Mouse (Mus musculus) heart, adult 2 months (tissue): Measurements from ENCODE around the gene Slc38a7. TPM values are rescaled to one million over a fixed set of nuclear protein-coding genes. Genes with fewer than 3 reads are reported as not detected.
"Not testable (repeated sequence)": the region's sequence is repeated elsewhere in the genome, so short reads cannot be mapped to it uniquely, and the experiment has no call there.

Experiments used
- DNase-seq, 2 experiments: peaks; one replicate each; pipeline ENCODE4 v3.0.0; 2021
- H3K27ac ChIP-seq: fragments of 200-600 bp; 2 replicates; pipeline ENCODE4 v1.8.1; 2022
- H3K27me3 ChIP-seq: fragments of 200-500 bp; 2 replicates; pipeline ENCODE4 v1.6.1; 2012; ENCODE audit warnings: mild to moderate bottlenecking, low read length, inconsistent platforms, mixed read lengths; ENCODE audit not compliant: control insufficient read depth, insufficient read depth
- H3K36me3 ChIP-seq: fragments of 200-500 bp; 2 replicates; pipeline ENCODE4 v1.6.1; 2012; ENCODE audit warnings: low read length, inconsistent platforms; ENCODE audit not compliant: control insufficient read depth, insufficient read depth
- H3K4me1 ChIP-seq: fragments of 200-500 bp; 2 replicates; pipeline ENCODE4 v1.6.1; 2011; ENCODE audit warnings: low read length; ENCODE audit not compliant: control insufficient read depth, insufficient read depth
- H3K4me3 ChIP-seq: fragments of 200-600 bp; 2 replicates; pipeline ENCODE4 v1.8.1; 2022
- H3K79me2 ChIP-seq: fragments of 200-500 bp; replicated peaks from 2 replicates; pipeline ENCODE4 v1.6.1; 2012; ENCODE audit warnings: mild to moderate bottlenecking, inconsistent platforms, low read length, moderate library complexity, mixed read lengths; ENCODE audit not compliant: control insufficient read depth, insufficient read depth
- H3K9ac ChIP-seq: fragments of 200-500 bp; 2 replicates; pipeline ENCODE4 v1.6.1; 2012; ENCODE audit warnings: low read depth, mild to moderate bottlenecking, control low read depth, inconsistent platforms, low read length, mixed read lengths
- CTCF ChIP-seq: fragments of 200-600 bp; IDR thresholded peaks from 2 replicates; pipeline ENCODE4 v1.8.1; 2022; ENCODE audit warnings: antibody characterized with exemption, mild to moderate bottlenecking, moderate library complexity
- EP300 ChIP-seq: fragments of 200-500 bp; IDR thresholded peaks from 2 replicates; pipeline ENCODE4 v1.6.1; 2011; ENCODE audit warnings: low read depth, low read length, control low read depth; ENCODE audit not compliant: insufficient read depth
- POLR2A ChIP-seq: fragments of 200-500 bp; IDR thresholded peaks from 2 replicates; pipeline ENCODE4 v1.6.1; 2011; ENCODE audit warnings: mild to moderate bottlenecking, low read depth, low read length, control low read depth; ENCODE audit not compliant: insufficient read depth
- WGBS: fragments of 180-500 bp; shearing (Covaris S2); methylation state at CpG from one replicate; pipeline ENCODE4 v1.1.7; 2018; 5-methylcytosine and 5-hydroxymethylcytosine counted together
- intact Hi-C: fragments of 180-260 bp; cut with DNase I; formaldehyde crosslinking; loops from one replicate; pipeline ENCODE4 v1.15.1; 2025
- polyA plus RNA-seq: library from polyadenylated mRNA; depleted of rRNA; stranded (reverse); fragments of >200 nt; gene quantifications from 2 replicates; pipeline ENCODE4 v1.2.3, GENCODE M21; 2012
- total RNA-seq, 2 experiments: library from RNA; stranded (reverse); gene quantifications; 2 replicates each; pipeline ENCODE4 v1.2.3; 2021

Slc38a7 gene
- total and polyA plus RNA-seq, 3 experiments, result 10.6 to 17.0 (median 10.8) TPM

DNA sequence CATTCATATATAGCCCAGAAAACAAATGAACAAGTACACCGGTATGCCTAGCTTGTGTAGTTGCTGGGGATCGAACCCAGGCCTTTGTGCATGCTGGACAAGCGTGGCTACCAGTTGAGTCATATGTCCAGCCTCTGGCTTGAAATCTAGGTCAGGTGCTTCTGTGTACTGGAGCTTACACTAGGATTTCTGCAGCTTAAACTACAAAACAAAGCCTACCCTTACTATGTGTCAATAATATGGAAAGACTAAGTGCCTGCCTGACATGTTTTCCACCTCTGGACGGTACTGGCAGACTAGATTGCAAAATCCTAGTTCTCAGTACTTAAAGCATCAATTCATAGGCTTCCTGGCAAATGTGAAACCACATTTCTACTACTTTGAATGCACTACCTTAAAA, 26.5 kb upstream of the Slc38a7 start:
- no peak for TF ChIP-seq EP300
- TF ChIP-seq POLR2A, result no peak
- TF ChIP-seq CTCF, result no peak
- intact Hi-C loops, result no loop called here
- no peak overlapping the region for H3K27ac ChIP-seq
- H3K36me3 ChIP-seq, result peaks cover 21% of the 10 kb centered on the region
- no peaks in the 10 kb centered on the region for H3K27me3 ChIP-seq
- peaks cover 2% of the 10 kb centered on the region; the same call in 1 of the 2 replicates for H3K79me2 ChIP-seq
- H3K4me1 ChIP-seq, result peaks cover 8% of the 10 kb centered on the region
- H3K9ac ChIP-seq, result no peak overlapping the region
- DNase-seq, result peak in 1 of 2 experiments; percentile 3
- no peak overlapping the region for H3K4me3 ChIP-seq
- WGBS, result 77% methylated on average over 4 of the region's 4 CpGs

- H3K27me3 ChIP-seq, result no peaks in the 10 kb centered on the region
- H3K79me2 ChIP-seq, result peaks cover 2% of the 10 kb centered on the region; the same call in 1 of the 2 replicates
- no peak overlapping the region for H3K4me3 ChIP-seq
- no peak for TF ChIP-seq CTCF
- peak; percentile 21; the same call in 1 of the 2 replicates for TF ChIP-seq POLR2A
- H3K27ac ChIP-seq, result peak overlapping the region; percentile 49
- H3K4me1 ChIP-seq, result peaks cover 9% of the 10 kb centered on the region
- peaks cover 26% of the 10 kb centered on the region for H3K36me3 ChIP-seq
- WGBS, result 38% methylated on average over 12 of the region's 12 CpGs
- peak overlapping the region; percentile 61 for H3K9ac ChIP-seq
- DNase-seq, result peak; percentile 64 to 67
- intact Hi-C loops, result no loop called here
Observed at GRCm38 (mm10) chr8:95878176-95878962, 25.0 kb upstream of the Slc38a7 start.

GRCm38 (mm10) chr8:95875270-95875669, 21.9 kb upstream of the Slc38a7 start:
- peak; percentile 28 to 50 for DNase-seq
- Histone ChIP-seq H3K36me3 (peaks cover 23% of the 10 kb centered on the region), H3K27me3 (no peaks in the 10 kb centered on the region), H3K9ac (no peak overlapping the region), H3K79me2 (no peaks in the 10 kb centered on the region), H3K4me3 (no peak overlapping the region), H3K27ac (peak overlapping the region; percentile 68), H3K4me1 (peaks cover 9% of the 10 kb centered on the region)
- TF ChIP-seq CTCF, result no peak
- no peak for TF ChIP-seq EP300
- TF ChIP-seq POLR2A, result no peak
- 76% methylated on average over 7 of the region's 7 CpGs for WGBS
- intact Hi-C loops, result no loop called here

DNA sequence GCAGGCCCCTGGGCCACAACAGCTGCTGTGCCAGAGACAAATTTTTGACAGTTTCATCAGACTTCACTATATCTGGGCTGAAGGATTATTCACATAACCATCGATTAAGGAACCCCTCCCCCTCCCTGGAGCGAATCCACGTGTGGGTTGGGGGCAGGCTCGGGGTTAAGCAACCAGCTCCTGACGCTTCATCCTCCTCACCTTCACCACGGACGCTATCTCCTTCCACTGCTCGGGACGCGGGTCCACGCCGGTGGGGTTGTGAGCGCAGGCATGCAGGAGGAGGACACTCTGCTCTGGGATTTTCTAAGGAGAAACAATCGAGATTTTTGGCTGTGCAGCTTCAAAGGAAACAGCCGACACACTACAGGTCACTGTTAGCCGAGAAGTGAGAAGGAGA, 18.4 kb upstream of the Slc38a7 start:
- 86% methylated on average over 16 of the region's 16 CpGs for WGBS
- no peaks in the 10 kb centered on the region for H3K27me3 ChIP-seq
- no peak for TF ChIP-seq CTCF
- no peak for TF ChIP-seq EP300
- no peak for TF ChIP-seq POLR2A
- H3K27ac ChIP-seq, result no peak overlapping the region
- peaks cover 11% of the 10 kb centered on the region for H3K36me3 ChIP-seq
- no peak for DNase-seq
- H3K4me3 ChIP-seq, result no peak overlapping the region
- no peak overlapping the region for H3K9ac ChIP-seq
- intact Hi-C loops, result no loop called here
- H3K79me2 ChIP-seq, result no peaks in the 10 kb centered on the region
- H3K4me1 ChIP-seq, result peaks cover 1% of the 10 kb centered on the region; the same call in 1 of the 2 replicates

DNA sequence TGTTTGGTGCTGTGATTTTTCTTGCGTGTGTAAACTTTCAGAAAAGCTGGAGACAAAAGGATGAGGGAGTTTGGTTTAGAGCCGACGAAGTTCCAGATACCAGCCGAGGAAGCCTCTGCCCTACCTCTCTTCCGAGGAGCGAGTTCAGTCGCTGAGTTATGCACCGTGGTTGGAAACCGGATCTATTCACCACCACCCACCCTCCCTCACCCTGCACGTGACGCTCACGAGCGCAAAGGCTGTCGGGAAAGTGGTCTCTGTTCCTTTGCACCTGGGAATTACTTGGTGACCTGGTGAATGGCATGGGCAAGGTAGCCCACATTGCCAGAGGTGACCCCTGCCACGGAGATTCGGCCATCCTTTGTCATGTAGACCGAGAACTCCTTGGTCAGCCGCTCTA, 11.5 kb upstream of the Slc38a7 start:
- H3K9ac ChIP-seq, H3K4me3 ChIP-seq, H3K27ac ChIP-seq, intact Hi-C loops, H3K4me1 ChIP-seq, H3K36me3 ChIP-seq, H3K79me2 ChIP-seq, DNase-seq, H3K27me3 ChIP-seq: not testable (repeated sequence)
- 93% methylated on average over 18 of the region's 18 CpGs for WGBS

DNA sequence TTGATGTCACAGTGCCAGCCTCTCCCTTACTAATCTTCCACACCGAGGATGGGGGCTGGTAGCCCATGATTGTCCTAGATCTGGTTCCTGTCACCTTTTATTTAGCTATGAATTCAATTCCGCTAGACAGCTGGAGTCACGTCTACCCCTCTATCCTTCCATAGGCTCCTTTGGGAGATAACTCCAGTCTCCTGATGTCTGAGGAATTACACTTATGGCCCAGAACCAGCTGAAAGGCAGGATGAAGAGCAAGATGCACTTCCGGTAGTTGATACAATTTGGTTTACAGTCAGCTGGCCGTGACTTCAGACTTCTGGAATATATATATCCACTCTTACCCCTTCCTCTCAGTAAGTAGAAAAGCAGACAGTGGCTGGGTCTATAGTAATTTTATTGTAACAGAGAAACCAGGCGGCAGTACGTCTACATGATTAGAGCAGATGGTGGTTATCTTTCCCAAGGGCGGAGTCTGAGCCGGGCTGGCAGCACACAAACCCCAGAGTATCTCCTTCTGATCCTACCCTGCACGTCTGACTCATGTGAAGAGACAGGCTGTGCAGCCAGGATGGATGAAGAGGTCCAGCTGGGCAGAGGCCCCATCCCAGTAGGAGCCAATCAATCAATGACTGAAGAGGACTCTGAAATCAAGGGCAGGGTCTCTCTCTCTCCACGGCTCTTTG, 10.6 kb upstream of the Slc38a7 start:
- not testable (repeated sequence) for H3K4me3 ChIP-seq, H3K79me2 ChIP-seq
- WGBS, result 51% methylated on average over 10 of the region's 11 CpGs

More for the DNA sequence above, 10.6 kb upstream of the Slc38a7 start:
- intact Hi-C loops, DNase-seq, H3K27me3 ChIP-seq, H3K27ac ChIP-seq, H3K36me3 ChIP-seq, H3K9ac ChIP-seq, H3K4me1 ChIP-seq: not testable (repeated sequence)
